Mouse (Mus musculus): ENCODE results near the gene Tbccd1. TPM values are rescaled to one million over a fixed set of nuclear protein-coding genes. Genes with fewer than 3 reads are reported as not detected.
A peak's percentile ranks its signal among the peaks of the same experiment; 100 is the strongest.
"Not testable (repeated sequence)": the region's sequence is repeated elsewhere in the genome, so short reads cannot be mapped to it uniquely, and the experiment has no call there.

The Tbccd1 gene
- total and polyA plus RNA-seq, 2 experiments: 16.9 to 22.7 TPM

GRCm38 (mm10) chr16:22797521-22797920 is 59.9 kb downstream of the Tbccd1 start:
- 74% methylated on average over 5 of the region's 5 CpGs for WGBS
- Histone ChIP-seq H3K4me1 (ENCODE audit: control insufficient read depth, insufficient read depth, low read length) (no peaks in the 10 kb centered on the region), H3K27me3 (ENCODE audit: control insufficient read depth, insufficient read depth, low read length) (no peaks in the 10 kb centered on the region)

GRCm38 (mm10) chr16:22795497-22795896 is 62.0 kb downstream of the Tbccd1 start:
- WGBS: 69% methylated on average over 3 of the region's 3 CpGs
- Histone ChIP-seq H3K36me3 (ENCODE audit: control insufficient read depth, insufficient read depth, low read length) (no peaks in the 10 kb centered on the region), H3K4me1 (ENCODE audit: control insufficient read depth, insufficient read depth, low read length) (peaks cover 4% of the 10 kb centered on the region; the same call in 1 of the 2 replicates), H3K4me3 (ENCODE audit: insufficient read depth, low read depth, low read length) (no peak overlapping the region), H3K27me3 (ENCODE audit: control insufficient read depth, insufficient read depth, low read length) (no peaks in the 10 kb centered on the region), H3K79me2 (ENCODE audit: control insufficient read depth, insufficient read depth, low read length) (no peaks in the 10 kb centered on the region), H3K9ac (ENCODE audit: low read depth, low read length) (no peak overlapping the region), H3K27ac (replicated peaks; ENCODE audit: insufficient read depth, low read depth, low read length) (no peak overlapping the region)
- TF ChIP-seq CTCF (IDR thresholded peaks at IDR 0.05; ENCODE audit: low read depth, low read length): peak; percentile 69
- TF ChIP-seq POLR2A (IDR thresholded peaks at IDR 0.05; ENCODE audit: extremely low read depth, insufficient read depth, low read length): no peak
- DNase-seq (ENCODE audit: extremely low read depth, low read depth, low spot score): peak; percentile 12

More at GRCm38 (mm10) chr16:22797521-22797920, 59.9 kb downstream of the Tbccd1 start:
- Histone ChIP-seq H3K4me3 (ENCODE audit: insufficient read depth, low read depth, low read length) (no peak overlapping the region), H3K79me2 (ENCODE audit: control insufficient read depth, insufficient read depth, low read length) (no peaks in the 10 kb centered on the region), H3K27ac (replicated peaks; ENCODE audit: insufficient read depth, low read depth, low read length) (no peak overlapping the region), H3K36me3 (ENCODE audit: control insufficient read depth, insufficient read depth, low read length) (no peaks in the 10 kb centered on the region), H3K9ac (ENCODE audit: low read depth, low read length) (no peak overlapping the region)
- TF ChIP-seq POLR2A (IDR thresholded peaks at IDR 0.05; ENCODE audit: extremely low read depth, insufficient read depth, low read length): no peak
- no peak for TF ChIP-seq CTCF (IDR thresholded peaks at IDR 0.05; ENCODE audit: low read depth, low read length)
- DNase-seq (ENCODE audit: extremely low read depth, low read depth, low spot score): no peak

DNA sequence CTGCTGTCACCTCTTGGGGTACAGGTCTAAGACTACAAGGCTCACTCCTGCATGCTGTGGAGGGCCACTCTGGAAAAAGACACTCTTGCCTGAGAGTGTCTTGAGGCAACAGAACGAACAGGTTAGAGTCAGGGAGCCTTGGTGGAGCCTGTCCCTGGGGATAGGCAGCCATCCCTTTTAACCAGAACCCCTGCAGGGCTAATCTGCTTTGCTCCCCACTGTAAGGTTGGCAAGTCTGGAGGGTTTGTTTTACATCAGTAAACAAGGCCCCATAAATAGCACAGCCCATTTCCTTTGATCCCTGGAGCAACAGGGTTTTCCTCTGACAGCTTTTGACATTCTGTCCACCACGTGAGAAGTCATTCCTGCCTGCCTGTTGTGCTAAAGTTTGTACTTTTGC is 66.2 kb downstream of the Tbccd1 start:
- no peak for TF ChIP-seq POLR2A (IDR thresholded peaks at IDR 0.05; ENCODE audit: extremely low read depth, insufficient read depth, low read length)
- no peak for TF ChIP-seq CTCF (IDR thresholded peaks at IDR 0.05; ENCODE audit: low read depth, low read length)
- H3K4me3 ChIP-seq (ENCODE audit: insufficient read depth, low read depth, low read length): no peak overlapping the region
- H3K9ac ChIP-seq (ENCODE audit: low read depth, low read length): no peak overlapping the region
- peak; percentile 9 for DNase-seq (ENCODE audit: extremely low read depth, low read depth, low spot score)
- no peaks in the 10 kb centered on the region for H3K79me2 ChIP-seq (ENCODE audit: control insufficient read depth, insufficient read depth, low read length)
- peak overlapping the region; percentile 34; the same call in 1 of the 2 replicates for H3K27ac ChIP-seq (replicated peaks; ENCODE audit: insufficient read depth, low read depth, low read length)
- no peaks in the 10 kb centered on the region for H3K36me3 ChIP-seq (ENCODE audit: control insufficient read depth, insufficient read depth, low read length)
- H3K4me1 ChIP-seq (ENCODE audit: control insufficient read depth, insufficient read depth, low read length): peaks cover 4% of the 10 kb centered on the region; the same call in 1 of the 2 replicates
- 37% methylated on average over 2 of the region's 2 CpGs for WGBS
- peaks cover 8% of the 10 kb centered on the region; the same call in 1 of the 2 replicates for H3K27me3 ChIP-seq (ENCODE audit: control insufficient read depth, insufficient read depth, low read length)

DNA sequence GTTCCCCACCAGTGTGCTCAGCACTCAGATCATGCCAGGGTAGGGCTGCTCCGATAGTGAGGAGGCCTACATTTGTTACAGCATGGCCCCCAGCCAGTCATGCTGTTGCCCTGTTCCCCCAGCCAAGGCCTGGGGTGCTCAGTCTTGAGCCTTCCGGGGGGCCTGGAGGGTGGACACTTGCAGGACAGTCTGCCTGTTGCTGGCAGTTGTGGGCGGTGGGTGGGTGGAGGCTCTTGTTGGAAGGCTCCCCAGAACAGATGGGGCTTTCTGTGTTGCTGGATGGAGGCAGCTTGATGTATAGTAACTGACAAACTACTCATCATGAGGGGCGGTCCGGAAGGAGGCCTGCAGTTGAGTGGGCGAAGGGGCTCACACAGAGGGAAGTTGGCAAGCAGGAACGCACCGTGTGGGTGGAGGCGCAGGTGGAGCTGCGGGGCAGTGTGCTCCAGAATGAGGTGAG is 67.5 kb downstream of the Tbccd1 start:
- Histone ChIP-seq H3K4me1 (ENCODE audit: control insufficient read depth, insufficient read depth, low read length) (peaks cover 4% of the 10 kb centered on the region; the same call in 1 of the 2 replicates), H3K27ac (replicated peaks; ENCODE audit: insufficient read depth, low read depth, low read length) (no peak overlapping the region), H3K4me3 (ENCODE audit: insufficient read depth, low read depth, low read length) (no peak overlapping the region), H3K79me2 (ENCODE audit: control insufficient read depth, insufficient read depth, low read length) (no peaks in the 10 kb centered on the region), H3K27me3 (ENCODE audit: control insufficient read depth, insufficient read depth, low read length) (peaks cover 8% of the 10 kb centered on the region; the same call in 1 of the 2 replicates), H3K36me3 (ENCODE audit: control insufficient read depth, insufficient read depth, low read length) (no peaks in the 10 kb centered on the region), H3K9ac (ENCODE audit: low read depth, low read length) (no peak overlapping the region)
- WGBS: 67% methylated on average over 10 of the region's 10 CpGs
- no peak for DNase-seq (ENCODE audit: extremely low read depth, low read depth, low spot score)
- TF ChIP-seq POLR2A (IDR thresholded peaks at IDR 0.05; ENCODE audit: extremely low read depth, insufficient read depth, low read length) (no peak), CTCF (IDR thresholded peaks at IDR 0.05; ENCODE audit: low read depth, low read length) (no peak)

DNA sequence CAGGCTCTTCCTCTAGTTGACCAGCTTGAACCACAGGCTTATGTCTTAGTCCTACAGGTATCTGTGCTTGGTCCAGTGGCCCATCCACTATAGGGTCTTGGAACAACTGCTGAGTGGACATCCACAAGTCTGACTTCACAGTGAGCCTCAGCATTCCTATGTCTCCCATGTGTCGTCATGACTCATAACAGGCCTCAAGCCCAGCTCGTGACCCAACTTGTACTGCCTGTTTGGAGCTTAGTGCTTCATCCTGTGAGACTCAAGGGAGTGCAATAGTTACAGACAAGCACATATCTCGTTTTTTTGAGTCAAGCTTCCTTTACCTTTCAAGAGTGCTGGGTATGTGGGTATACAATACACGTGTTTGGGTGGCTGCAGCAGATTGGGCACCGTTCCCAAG is 74.8 kb downstream of the Tbccd1 start:
- H3K27ac ChIP-seq (replicated peaks; ENCODE audit: insufficient read depth, low read depth, low read length): no peak overlapping the region
- no peaks in the 10 kb centered on the region for H3K36me3 ChIP-seq (ENCODE audit: control insufficient read depth, insufficient read depth, low read length)
- H3K9ac ChIP-seq (ENCODE audit: low read depth, low read length): no peak overlapping the region
- no peaks in the 10 kb centered on the region for H3K4me1 ChIP-seq (ENCODE audit: control insufficient read depth, insufficient read depth, low read length)
- 83% methylated on average over 5 of the region's 5 CpGs for WGBS
- no peaks in the 10 kb centered on the region for H3K27me3 ChIP-seq (ENCODE audit: control insufficient read depth, insufficient read depth, low read length)
- TF ChIP-seq POLR2A (IDR thresholded peaks at IDR 0.05; ENCODE audit: extremely low read depth, insufficient read depth, low read length): no peak
- no peak for TF ChIP-seq CTCF (IDR thresholded peaks at IDR 0.05; ENCODE audit: low read depth, low read length)
- no peaks in the 10 kb centered on the region for H3K79me2 ChIP-seq (ENCODE audit: control insufficient read depth, insufficient read depth, low read length)
- no peak for DNase-seq (ENCODE audit: extremely low read depth, low read depth, low spot score)
- no peak overlapping the region for H3K4me3 ChIP-seq (ENCODE audit: insufficient read depth, low read depth, low read length)

DNA sequence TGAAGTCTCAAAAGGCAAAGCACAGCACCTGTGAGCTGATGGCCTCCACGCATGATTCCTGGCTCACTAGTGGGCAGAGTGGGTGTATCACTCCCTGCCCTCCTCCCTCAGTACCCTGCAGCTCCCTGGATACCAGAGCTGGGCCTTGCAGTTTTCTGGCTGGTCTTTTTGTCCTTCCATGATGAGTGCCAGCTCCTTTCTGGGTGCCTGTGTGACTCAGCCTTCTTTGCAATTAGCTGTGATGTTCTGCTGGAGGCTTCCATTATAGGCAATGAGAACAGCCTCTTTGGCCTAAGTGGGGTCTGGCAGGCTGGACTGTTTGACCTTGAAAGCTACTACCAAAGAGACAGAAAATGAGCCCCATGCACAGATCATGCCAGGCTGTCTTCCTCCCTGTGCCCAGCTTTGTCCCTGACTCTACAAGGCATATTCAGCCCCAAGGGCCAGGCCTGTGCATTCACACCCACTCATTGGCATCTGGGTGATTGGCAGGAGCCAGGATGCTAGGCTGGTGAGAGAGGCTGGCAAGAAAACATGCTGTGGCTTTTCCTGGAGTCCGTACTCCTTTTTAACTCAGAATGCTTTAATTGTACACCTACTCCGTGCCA is 78.1 kb downstream of the Tbccd1 start:
- Histone ChIP-seq H3K27me3 (ENCODE audit: control insufficient read depth, insufficient read depth, low read length) (no peaks in the 10 kb centered on the region), H3K27ac (replicated peaks; ENCODE audit: insufficient read depth, low read depth, low read length) (no peak overlapping the region), H3K4me3 (ENCODE audit: insufficient read depth, low read depth, low read length) (no peak overlapping the region), H3K9ac (ENCODE audit: low read depth, low read length) (no peak overlapping the region), H3K79me2 (ENCODE audit: control insufficient read depth, insufficient read depth, low read length) (no peaks in the 10 kb centered on the region), H3K4me1 (ENCODE audit: control insufficient read depth, insufficient read depth, low read length) (no peaks in the 10 kb centered on the region), H3K36me3 (ENCODE audit: control insufficient read depth, insufficient read depth, low read length) (no peaks in the 10 kb centered on the region)
- DNase-seq (ENCODE audit: extremely low read depth, low read depth, low spot score): no peak
- no peak for TF ChIP-seq POLR2A (IDR thresholded peaks at IDR 0.05; ENCODE audit: extremely low read depth, insufficient read depth, low read length)
- TF ChIP-seq CTCF (IDR thresholded peaks at IDR 0.05; ENCODE audit: low read depth, low read length): no peak
- 92% methylated on average over 3 of the region's 3 CpGs for WGBS

DNA sequence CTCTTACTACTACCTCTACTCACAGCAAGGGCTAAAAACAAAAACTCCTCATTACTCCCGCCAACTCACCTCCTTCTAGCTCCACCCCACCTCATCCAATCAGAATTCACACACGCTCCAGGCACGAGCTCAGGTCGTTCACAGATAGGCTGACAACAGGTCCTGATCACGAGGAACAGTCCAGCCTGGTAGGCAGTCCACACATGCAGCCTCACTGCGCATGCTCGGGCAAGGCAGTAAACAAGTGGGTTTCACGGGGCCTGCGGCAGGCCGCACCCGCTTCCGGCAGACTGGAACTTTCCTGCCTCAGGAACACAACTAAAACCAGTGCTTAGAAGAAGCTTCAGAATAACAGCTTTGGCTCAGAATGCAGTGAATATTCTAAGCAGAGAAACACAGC is 79.2 kb downstream of the Tbccd1 start:
- not testable (repeated sequence) for H3K36me3 ChIP-seq (ENCODE audit: control insufficient read depth, insufficient read depth, low read length); H3K4me3 ChIP-seq (ENCODE audit: insufficient read depth, low read depth, low read length); H3K4me1 ChIP-seq (ENCODE audit: control insufficient read depth, insufficient read depth, low read length); H3K27ac ChIP-seq (replicated peaks; ENCODE audit: insufficient read depth, low read depth, low read length); DNase-seq (ENCODE audit: extremely low read depth, low read depth, low spot score); H3K79me2 ChIP-seq (ENCODE audit: control insufficient read depth, insufficient read depth, low read length); H3K9ac ChIP-seq (ENCODE audit: low read depth, low read length); H3K27me3 ChIP-seq (ENCODE audit: control insufficient read depth, insufficient read depth, low read length)
- 93% methylated on average over 12 of the region's 12 CpGs for WGBS
